Mouse (Mus musculus): Measurements from ENCODE around the gene Ank3. TPM values are rescaled to one million over a fixed set of nuclear protein-coding genes. Genes with fewer than 3 reads are reported as not detected.
A peak's percentile ranks its signal among the peaks of the same experiment; 100 is the strongest.
"Not testable (repeated sequence)": the region's sequence is repeated elsewhere in the genome, so short reads cannot be mapped to it uniquely, and the experiment has no call there.

Gene Ank3
- polyA plus RNA-seq, 1 experiment from 2014 or later, result 7.1 TPM

DNA sequence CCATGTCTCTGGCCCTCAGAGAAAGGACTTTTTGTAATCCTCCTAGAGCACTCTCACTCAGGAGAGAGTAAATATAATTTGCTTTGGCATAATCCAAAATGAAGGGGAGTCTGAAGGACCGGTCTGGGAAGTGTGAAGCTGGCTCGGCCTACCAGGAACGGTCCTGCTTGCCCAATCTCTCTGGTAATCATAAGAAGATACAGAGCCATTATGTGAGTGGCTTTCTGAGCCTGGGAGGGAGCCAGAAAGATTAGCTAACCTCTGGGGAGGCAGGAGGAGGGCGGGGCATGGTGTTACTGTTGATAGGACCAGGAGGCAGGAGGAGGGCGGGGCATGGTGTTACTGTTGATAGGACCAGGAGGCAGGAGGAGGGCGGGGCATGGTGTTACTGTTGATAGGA lies 511.7 kb downstream of the Ank3 start:
- not testable (repeated sequence) for H3K9ac ChIP-seq (replicated peaks); H3K9me3 ChIP-seq (ENCODE audit: low read length); H3K4me3 ChIP-seq (ENCODE audit: low read depth, low read length); H3K27me3 ChIP-seq (ENCODE audit: insufficient read depth, low read length); H3K36me3 ChIP-seq (replicated peaks; ENCODE audit: insufficient read depth, low read length)
- TF ChIP-seq EP300 (IDR thresholded peaks at IDR 0.05; ENCODE audit: low read depth), result peak; percentile 47
- 8% methylated on average over 4 of the region's 6 CpGs for WGBS (ENCODE audit: insufficient replicate concordance)
- H3K4me1 ChIP-seq (ENCODE audit: insufficient read depth), result peaks cover 32% of the 10 kb centered on the region
- DNase-seq (peak; percentile 81), ATAC-seq (peak; percentile 93)
- peak overlapping the region; percentile 79 for H3K27ac ChIP-seq (ENCODE audit: low read depth)
- peak overlapping the region; percentile 47 for H3K4me2 ChIP-seq (ENCODE audit: low read depth, low read length)

- not testable (repeated sequence) for H3K9ac ChIP-seq (replicated peaks); H3K4me3 ChIP-seq (ENCODE audit: low read depth, low read length); H3K27me3 ChIP-seq (ENCODE audit: insufficient read depth, low read length); H3K36me3 ChIP-seq (replicated peaks; ENCODE audit: insufficient read depth, low read length); ATAC-seq; H3K9me3 ChIP-seq (ENCODE audit: low read length); DNase-seq
- peak overlapping the region; percentile 47 for H3K4me2 ChIP-seq (ENCODE audit: low read depth, low read length)
- 34% methylated on average over 5 of the region's 7 CpGs for whole genome bisulfite sequencing (ENCODE audit: insufficient replicate concordance)
- H3K4me1 ChIP-seq (ENCODE audit: insufficient read depth), result peaks cover 32% of the 10 kb centered on the region
- H3K27ac ChIP-seq (ENCODE audit: low read depth), result peak overlapping the region; percentile 59; the same call in 1 of the 2 replicates
Observed at GRCm38 (mm10) chr10:69910726-69911125, 512.2 kb downstream of the Ank3 start.

- ATAC-seq, result no peak
- Histone ChIP-seq H3K27me3 (ENCODE audit: insufficient read depth, low read length) (no peaks in the 10 kb centered on the region), H3K27ac (ENCODE audit: low read depth) (0 out of 2 replicates have a peak overlapping the region, but pooled peaks have one; percentile 68), H3K9me3 (ENCODE audit: low read length) (no peaks in the 10 kb centered on the region), H3K4me1 (ENCODE audit: insufficient read depth) (peaks cover 19% of the 10 kb centered on the region), H3K9ac (replicated peaks) (no peak overlapping the region), H3K36me3 (replicated peaks; ENCODE audit: insufficient read depth, low read length) (no peaks in the 10 kb centered on the region), H3K4me2 (ENCODE audit: low read depth, low read length) (no peak overlapping the region), H3K4me3 (ENCODE audit: low read depth, low read length) (no peak overlapping the region)
- 77% methylated on average over 3 of the region's 3 CpGs for WGBS (ENCODE audit: insufficient replicate concordance)
- no peak for DNase-seq
- no peak for TF ChIP-seq CTCF (IDR thresholded peaks at IDR 0.05; ENCODE audit: low read depth)
- no peak for TF ChIP-seq EP300 (IDR thresholded peaks at IDR 0.05; ENCODE audit: low read depth)
Observed at GRCm38 (mm10) chr10:69915566-69915965, 517.0 kb downstream of the Ank3 start.

DNA sequence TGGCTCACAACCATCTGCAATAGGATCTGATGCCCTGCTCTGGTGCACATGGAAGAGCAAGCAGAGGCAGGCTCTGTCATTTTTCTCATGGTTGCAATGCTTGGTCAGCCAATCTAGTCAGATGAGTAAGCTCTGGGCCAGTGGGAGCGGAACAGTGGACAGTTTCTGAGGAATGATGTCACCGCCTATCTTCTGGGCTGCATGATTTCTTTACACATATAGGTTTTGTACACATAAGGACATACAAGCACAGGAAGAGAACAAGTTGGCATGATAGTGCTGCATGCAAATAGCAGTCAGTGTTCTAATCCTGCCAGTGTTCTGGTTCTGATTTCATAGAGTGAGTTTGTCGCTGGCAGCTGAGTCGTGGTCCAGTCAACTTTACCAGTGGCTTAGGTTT lies 517.6 kb downstream of the Ank3 start:
- 77% methylated on average over 4 of the region's 4 CpGs for WGBS (ENCODE audit: insufficient replicate concordance)
- H3K4me3 ChIP-seq (ENCODE audit: low read depth, low read length), result no peak overlapping the region
- no peak for TF ChIP-seq EP300 (IDR thresholded peaks at IDR 0.05; ENCODE audit: low read depth)
- no peak for TF ChIP-seq CTCF (IDR thresholded peaks at IDR 0.05; ENCODE audit: low read depth)
- peak overlapping the region; percentile 68 for H3K27ac ChIP-seq (ENCODE audit: low read depth)
- DNase-seq (no peak), ATAC-seq (no peak)
- H3K36me3 ChIP-seq (replicated peaks; ENCODE audit: insufficient read depth, low read length), result no peaks in the 10 kb centered on the region
- H3K9me3 ChIP-seq (ENCODE audit: low read length), result no peaks in the 10 kb centered on the region
- H3K4me1 ChIP-seq (ENCODE audit: insufficient read depth), result peaks cover 17% of the 10 kb centered on the region
- no peaks in the 10 kb centered on the region for H3K27me3 ChIP-seq (ENCODE audit: insufficient read depth, low read length)
- no peak overlapping the region for H3K9ac ChIP-seq (replicated peaks)
- H3K4me2 ChIP-seq (ENCODE audit: low read depth, low read length), result no peak overlapping the region

GRCm38 (mm10) chr10:69916689-69917435 lies 518.3 kb downstream of the Ank3 start:
- Histone ChIP-seq H3K9ac (replicated peaks) (no peak overlapping the region), H3K4me3 (ENCODE audit: low read depth, low read length) (no peak overlapping the region), H3K27ac (ENCODE audit: low read depth) (peak overlapping the region; percentile 68), H3K4me2 (ENCODE audit: low read depth, low read length) (no peak overlapping the region), H3K36me3 (replicated peaks; ENCODE audit: insufficient read depth, low read length) (no peaks in the 10 kb centered on the region), H3K9me3 (ENCODE audit: low read length) (no peaks in the 10 kb centered on the region), H3K4me1 (ENCODE audit: insufficient read depth) (peaks cover 13% of the 10 kb centered on the region), H3K27me3 (ENCODE audit: insufficient read depth, low read length) (no peaks in the 10 kb centered on the region)
- DNase-seq, result peak; percentile 69
- ATAC-seq, result peak; percentile 89
- WGBS (ENCODE audit: insufficient replicate concordance), result 52% methylated on average over 10 of the region's 10 CpGs
- TF ChIP-seq CTCF (IDR thresholded peaks at IDR 0.05; ENCODE audit: low read depth), result no peak
- TF ChIP-seq EP300 (IDR thresholded peaks at IDR 0.05; ENCODE audit: low read depth), result peak; percentile 17; the same call in 1 of the 2 replicates

- no peak for TF ChIP-seq CTCF (IDR thresholded peaks at IDR 0.05; ENCODE audit: low read depth)
- no peak for TF ChIP-seq EP300 (IDR thresholded peaks at IDR 0.05; ENCODE audit: low read depth)
- Histone ChIP-seq H3K9ac (replicated peaks) (no peak overlapping the region), H3K36me3 (replicated peaks; ENCODE audit: insufficient read depth, low read length) (no peaks in the 10 kb centered on the region), H3K9me3 (ENCODE audit: low read length) (no peaks in the 10 kb centered on the region), H3K27me3 (ENCODE audit: insufficient read depth, low read length) (no peaks in the 10 kb centered on the region), H3K4me3 (ENCODE audit: low read depth, low read length) (no peak overlapping the region), H3K27ac (ENCODE audit: low read depth) (no peak overlapping the region), H3K4me1 (ENCODE audit: insufficient read depth) (peaks cover 13% of the 10 kb centered on the region), H3K4me2 (ENCODE audit: low read depth, low read length) (no peak overlapping the region)
- no peak for ATAC-seq
- DNase-seq, result no peak
- WGBS (ENCODE audit: insufficient replicate concordance), result 68% methylated on average over 5 of the region's 5 CpGs
Observed at GRCm38 (mm10) chr10:69917711-69918110, 519.1 kb downstream of the Ank3 start.

All from liver, postnatal 0 days (tissue).